Mouse (Mus musculus): ENCODE data around the gene Cenpt.

- no peak for TF ChIP-seq CTCF (IDR thresholded peaks at IDR 0.05; ENCODE audit: low read depth, low read length)
- no peak for TF ChIP-seq TAL1 (conservative IDR thresholded peaks at IDR 0.05; ENCODE audit: low read depth, low read length)
- TF ChIP-seq GATA1 (IDR thresholded peaks at IDR 0.05; ENCODE audit: borderline replicate concordance, low read length), result no peak
- TF ChIP-seq POLR2AphosphoS5 (IDR thresholded peaks at IDR 0.05; ENCODE audit: insufficient replicate concordance, low read depth, low read length), result no peak
Measured at GRCm38 (mm10) chr8:105892432-105892831, 39.4 kb upstream of the Cenpt start.

Measured in G1E (cell line).